Mouse (Mus musculus) T-helper 2 cell (primary cell): ENCODE measurements around the gene Havcr1.
"Not testable (repeated sequence)": the region's sequence is repeated elsewhere in the genome, so short reads cannot be mapped to it uniquely, and the experiment has no call there.

Experiments used
- in situ Hi-C: fragments of 300-600 bp; cut with MboI, MseI; formaldehyde crosslinking; loops from one replicate; pipeline ENCODE4 v1.15.1; 2025; ENCODE audit warnings: high pct_unique_total_duplicates

The Havcr1 gene

GRCm38 (mm10) chr11:46735076-46735475 lies at the start of gene Havcr1:
Gene Havcr1, plus strand, starts transcription at chr11:46735080.
- in situ Hi-C loops: loop anchor here (5.0 to 10.0 kb wide), 2 partner anchors 58 to 210 kb away; partner anchors contain the start of gene Gm12169

GRCm38 (mm10) chr11:46690136-46690535 lies 44.7 kb upstream of the Havcr1 start:
- in situ Hi-C loops: no loop called here

GRCm38 (mm10) chr11:46695849-46696248 lies 39.0 kb upstream of the Havcr1 start:
- in situ Hi-C loops: not testable (repeated sequence)

- in situ Hi-C loops: no loop called here
These were observed 37.2 kb upstream of the Havcr1 start for GRCm38 (mm10) chr11:46697433-46698277.

- in situ Hi-C loops: no loop called here
These were observed 36.6 kb upstream of the Havcr1 start for GRCm38 (mm10) chr11:46698278-46698655.

GRCm38 (mm10) chr11:46698830-46699229 lies 36.0 kb upstream of the Havcr1 start:
- in situ Hi-C loops: no loop called here

- in situ Hi-C loops: no loop called here
These were observed 28.1 kb upstream of the Havcr1 start, which contains the start of gene Timd2 for GRCm38 (mm10) chr11:46706664-46707356. Gene Timd2, minus strand, starts transcription at chr11:46707061.

GRCm38 (mm10) chr11:46731541-46732070 lies 3.3 kb upstream of the Havcr1 start:
- in situ Hi-C loops: loop anchor here (10.0 kb wide), 1 partner anchor 207 kb away; the partner anchor contains the start of gene Gm12169

- in situ Hi-C loops: loop anchor here (10.0 kb wide), 1 partner anchor 209 kb away; the partner anchor contains the start of gene Gm12169
These were observed 1.6 kb upstream of the Havcr1 start for GRCm38 (mm10) chr11:46733242-46733789.

GRCm38 (mm10) chr11:46734617-46735016 lies 263 bp upstream of the Havcr1 start:
- in situ Hi-C loops: loop anchor here (5.0 to 10.0 kb wide), 2 partner anchors 57 to 210 kb away; partner anchors contain the start of gene Gm12169

- in situ Hi-C loops: loop anchor here (5.0 to 10.0 kb wide), 2 partner anchors 62 to 215 kb away; partner anchors contain the start of gene Gm12169
These were observed 4.6 kb downstream of the Havcr1 start for GRCm38 (mm10) chr11:46739501-46739900.

- in situ Hi-C loops: no loop called here
These were observed 6.0 kb downstream of the Havcr1 start for GRCm38 (mm10) chr11:46740886-46741285.

GRCm38 (mm10) chr11:46741716-46742115 lies 6.8 kb downstream of the Havcr1 start:
- in situ Hi-C loops: no loop called here

- in situ Hi-C loops: no loop called here
These were observed 13.1 kb downstream of the Havcr1 start for GRCm38 (mm10) chr11:46747996-46748395.

GRCm38 (mm10) chr11:46753662-46754061 lies 18.8 kb downstream of the Havcr1 start:
- in situ Hi-C loops: no loop called here

- in situ Hi-C loops: no loop called here
These were observed 19.8 kb downstream of the Havcr1 start for GRCm38 (mm10) chr11:46754669-46755068.

GRCm38 (mm10) chr11:46755714-46756113 lies 20.8 kb downstream of the Havcr1 start:
- in situ Hi-C loops: not testable (repeated sequence)

- in situ Hi-C loops: no loop called here
These were observed 42.0 kb downstream of the Havcr1 start for GRCm38 (mm10) chr11:46776879-46777278.

- in situ Hi-C loops: no loop called here
These were observed 44.9 kb downstream of the Havcr1 start for GRCm38 (mm10) chr11:46779811-46780210.

- in situ Hi-C loops: loop anchor here (10.0 kb wide), 1 partner anchor 1240 kb away; no protein-coding TSS in a partner anchor
These were observed 69.6 kb downstream of the Havcr1 start for GRCm38 (mm10) chr11:46804440-46804839.

- in situ Hi-C loops: no loop called here
These were observed 75.6 kb downstream of the Havcr1 start, which contains the start of gene Timd4 for GRCm38 (mm10) chr11:46810511-46810910. Gene Timd4, plus strand, starts transcription at chr11:46810800.
